Mouse (Mus musculus) yolk sac, embryonic 10.5 days (tissue): Measurements from ENCODE around the gene Ctsd.

ENCODE experiments used
- DNase-seq: peaks from one replicate; pipeline ENCODE4 v3.0.0-alpha.2; 2017; ENCODE audit warnings: low spot score

Gene Ctsd

GRCm38 (mm10) chr7:142400112-142400749 is 12.4 kb upstream of the Ctsd start:
- no peak for DNase-seq

- DNase-seq, result no peak
Observed at GRCm38 (mm10) chr7:142399250-142399649, 11.4 kb upstream of the Ctsd start.

DNA sequence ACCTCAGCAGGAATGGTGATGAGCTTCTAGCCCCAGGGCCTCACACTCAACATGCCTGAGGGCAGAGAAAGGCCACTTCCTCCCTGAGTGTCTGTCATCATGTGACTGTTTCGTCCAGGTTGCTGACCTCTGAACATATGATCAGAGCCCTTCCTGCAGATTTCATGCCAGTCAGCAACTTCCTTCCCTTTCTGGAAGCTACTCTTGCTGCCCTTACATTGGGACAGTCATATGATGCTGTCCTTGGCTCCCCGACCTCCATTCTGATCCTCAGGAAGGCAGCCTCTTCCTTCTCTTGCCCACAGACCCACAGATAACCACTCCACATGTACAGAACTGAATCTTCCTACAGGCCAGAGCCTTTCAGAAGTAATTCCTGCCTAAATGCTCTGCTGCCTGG is 10.2 kb upstream of the Ctsd start:
- DNase-seq, result peak; percentile 43

DNA sequence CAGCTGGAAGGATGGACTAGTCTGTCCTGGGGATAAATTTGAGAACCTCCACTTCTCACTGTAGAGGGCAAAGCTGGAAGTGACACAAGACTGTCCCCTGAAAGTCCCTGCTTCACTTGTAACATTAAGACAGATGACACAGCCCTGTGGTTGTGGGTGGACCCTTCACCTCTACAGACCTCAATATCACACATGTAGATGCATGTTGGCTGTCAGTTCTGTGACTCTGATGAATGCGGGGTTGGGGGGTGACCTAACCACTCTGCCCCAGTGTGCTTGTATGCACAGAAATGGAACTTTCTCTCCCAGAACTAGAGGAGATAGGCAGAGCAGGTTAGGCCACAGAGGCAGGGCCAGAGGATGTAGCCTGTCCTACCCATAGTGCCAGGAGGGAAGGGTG is 8.8 kb upstream of the Ctsd start:
- DNase-seq, result no peak

DNA sequence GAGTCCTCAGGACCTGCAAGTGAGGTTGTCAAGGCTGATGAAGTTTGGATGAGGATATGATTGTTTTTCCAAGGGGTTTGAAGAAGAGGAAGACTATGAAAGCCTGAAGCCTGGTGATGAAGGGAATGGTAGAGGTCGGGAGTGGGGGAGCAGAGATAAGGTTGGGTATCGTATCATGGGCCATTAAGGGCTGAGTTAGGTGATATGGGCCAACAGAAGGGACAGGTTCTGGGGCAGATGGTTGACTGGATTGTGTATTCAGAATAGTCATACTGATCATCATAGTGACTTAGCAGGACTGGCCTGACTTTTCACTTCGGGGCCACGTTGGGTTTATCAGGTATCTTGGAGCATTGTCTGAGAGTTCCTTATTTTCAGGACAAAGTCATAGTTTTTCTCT is 7.6 kb upstream of the Ctsd start:
- DNase-seq, result no peak

DNA sequence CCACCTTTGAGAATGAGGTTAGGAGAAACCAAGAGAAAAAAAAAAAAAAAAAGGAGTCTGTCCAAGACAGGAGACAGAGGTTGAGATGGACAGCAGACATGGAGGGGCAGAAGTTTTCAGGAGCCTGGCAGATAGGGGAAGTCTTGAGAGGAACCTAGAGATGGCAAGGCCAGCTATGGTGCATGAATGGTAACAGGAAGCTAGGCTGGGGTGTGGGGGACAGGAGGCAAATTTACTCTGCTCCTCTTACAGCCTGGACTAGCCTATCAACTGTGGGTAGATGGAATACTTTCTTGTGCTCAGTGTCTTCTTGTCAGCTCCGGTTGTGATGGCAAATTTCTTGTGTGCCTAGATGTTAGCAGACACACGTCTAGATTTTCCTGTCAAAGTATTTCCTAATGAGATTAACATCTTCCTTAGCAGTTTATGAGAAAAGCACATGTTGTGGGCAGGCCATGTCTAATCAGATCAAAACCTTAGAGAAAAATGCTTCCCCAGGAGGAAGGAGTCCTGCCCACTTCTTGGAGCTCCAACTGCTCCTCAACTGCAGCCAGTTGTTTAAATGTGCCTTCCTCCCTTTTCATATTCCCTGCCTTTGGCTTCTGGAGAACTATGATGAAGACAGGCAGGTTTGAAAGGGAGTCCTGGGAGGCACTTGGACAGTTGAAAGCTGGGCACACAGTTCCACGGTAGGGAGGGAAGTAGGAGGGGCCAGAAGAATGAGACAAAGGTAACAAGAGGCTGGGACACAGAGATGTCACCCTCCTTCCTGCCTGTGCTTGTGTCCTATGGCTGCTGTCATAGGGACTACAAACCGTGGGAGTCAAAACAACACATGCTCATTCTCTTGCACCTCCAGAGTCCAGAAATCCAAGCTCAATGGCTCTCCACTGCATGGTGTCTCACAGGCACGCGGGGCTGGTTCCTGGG is 6.7 kb upstream of the Ctsd start:
- DNase-seq, result no peak

DNA sequence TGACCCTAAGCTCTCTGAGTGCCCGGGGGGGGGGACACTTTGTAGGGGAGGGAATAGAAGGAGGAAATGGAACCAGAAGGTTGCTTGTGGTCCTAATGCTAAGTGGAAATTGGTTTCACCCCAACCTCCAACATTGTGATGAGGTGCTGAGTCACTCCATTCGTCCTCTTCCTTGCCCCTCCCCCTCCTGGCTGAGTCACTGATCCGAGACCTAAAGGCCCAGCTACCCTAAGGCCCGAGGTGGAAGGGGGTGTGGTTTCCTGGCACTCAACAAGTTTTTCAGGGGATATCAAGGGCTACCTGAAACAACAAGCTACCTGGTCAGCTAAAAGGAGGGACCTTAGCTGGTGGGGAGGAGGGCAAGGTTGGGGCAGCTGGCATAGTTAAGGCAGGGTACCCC is 5.4 kb upstream of the Ctsd start:
- peak; percentile 42 for DNase-seq

GRCm38 (mm10) chr7:142391609-142392008 is 3.8 kb upstream of the Ctsd start:
- no peak for DNase-seq

- DNase-seq, result no peak
Observed at GRCm38 (mm10) chr7:142391108-142391507, 3.3 kb upstream of the Ctsd start.

- no peak for DNase-seq
Observed at GRCm38 (mm10) chr7:142389961-142390650, 2.3 kb upstream of the Ctsd start.

DNA sequence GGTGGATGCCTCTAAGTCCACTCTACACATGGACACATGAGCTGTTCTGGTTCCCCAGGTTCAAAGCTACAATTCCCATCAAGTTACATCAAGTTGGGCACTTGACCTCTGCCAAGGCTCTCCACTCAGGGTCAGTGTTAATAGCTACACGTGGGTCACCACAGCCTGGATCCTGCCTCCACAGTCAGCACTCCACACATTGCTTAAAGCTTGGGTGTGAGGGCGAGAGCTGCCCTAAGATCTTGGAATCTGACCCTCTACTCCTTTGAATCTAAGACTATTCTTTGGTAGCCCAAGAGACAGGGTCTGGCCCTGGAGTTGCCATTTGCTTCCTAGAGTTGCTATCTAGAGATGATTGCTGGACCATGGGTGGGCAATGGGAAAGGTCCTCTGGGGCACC is 902 bp upstream of the Ctsd start:
- DNase-seq, result no peak

DNA sequence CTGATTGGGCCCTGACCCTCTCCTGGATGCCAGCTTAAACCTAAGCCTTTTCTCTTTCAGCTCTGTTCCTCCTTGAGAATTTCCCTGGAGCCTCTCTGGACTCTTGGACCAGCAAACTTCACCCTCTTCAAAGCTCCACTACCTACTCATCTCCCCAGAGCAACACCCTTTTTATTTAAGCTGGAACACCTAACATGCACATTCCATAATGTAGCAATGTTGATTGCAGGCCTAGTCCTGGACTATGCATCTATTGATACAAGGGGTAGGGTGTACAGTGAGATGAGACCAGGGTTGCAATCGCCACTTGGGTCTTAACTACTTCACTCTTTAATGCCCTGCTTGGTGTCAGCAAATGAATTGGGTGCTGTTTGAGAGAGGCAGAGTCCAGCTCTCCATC is 360 bp upstream of the Ctsd start:
- no peak for DNase-seq

GRCm38 (mm10) chr7:142386621-142387201 is 1.1 kb downstream of the Ctsd start:
- no peak for DNase-seq

GRCm38 (mm10) chr7:142385742-142386403 is 2.0 kb downstream of the Ctsd start:
- DNase-seq, result no peak

DNA sequence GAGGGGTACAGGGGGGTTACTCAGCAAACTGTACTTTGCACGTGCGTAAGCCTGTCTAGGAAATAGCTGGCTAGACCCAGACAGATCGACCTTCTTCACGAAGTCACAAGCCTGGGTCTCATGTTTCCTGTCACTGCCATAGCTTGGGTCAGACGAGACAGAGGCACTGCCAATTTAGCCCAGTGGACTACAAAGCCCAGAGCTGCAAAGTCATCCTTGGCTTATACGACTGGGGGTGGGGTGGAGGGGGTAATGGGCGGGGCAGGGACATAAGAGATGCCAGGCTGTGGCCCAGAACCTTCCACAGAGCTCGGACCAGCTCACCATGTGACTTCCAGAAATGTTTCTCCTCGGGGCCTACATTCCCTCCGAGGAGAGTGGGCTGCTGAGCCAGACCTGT is 3.5 kb downstream of the Ctsd start:
- DNase-seq, result no peak

- no peak for DNase-seq
Observed at GRCm38 (mm10) chr7:142382567-142382966, 5.3 kb downstream of the Ctsd start, which contains the start of gene Gm49369. Gene Gm49369 (minus strand): TSS chr7:142382667.

DNA sequence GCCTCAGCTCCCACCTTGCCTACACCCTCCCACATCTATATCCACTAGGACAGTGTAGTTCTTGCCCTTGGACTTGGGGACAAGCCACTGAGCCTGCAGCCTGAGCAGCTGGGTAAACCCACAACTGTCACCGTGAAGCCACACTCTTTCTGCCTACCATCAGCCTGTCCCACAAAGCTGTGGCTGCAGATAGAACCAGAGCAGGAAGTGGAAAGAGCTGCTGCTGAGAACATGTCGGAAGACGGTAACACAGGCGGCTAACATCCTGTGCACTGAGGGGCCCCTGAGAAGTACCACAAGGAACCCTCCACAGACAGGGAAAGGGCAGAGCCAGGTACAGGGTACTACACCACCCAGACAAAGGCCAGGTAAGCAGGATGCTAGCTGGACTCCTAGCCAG is 6.7 kb downstream of the Ctsd start:
- no peak for DNase-seq

DNA sequence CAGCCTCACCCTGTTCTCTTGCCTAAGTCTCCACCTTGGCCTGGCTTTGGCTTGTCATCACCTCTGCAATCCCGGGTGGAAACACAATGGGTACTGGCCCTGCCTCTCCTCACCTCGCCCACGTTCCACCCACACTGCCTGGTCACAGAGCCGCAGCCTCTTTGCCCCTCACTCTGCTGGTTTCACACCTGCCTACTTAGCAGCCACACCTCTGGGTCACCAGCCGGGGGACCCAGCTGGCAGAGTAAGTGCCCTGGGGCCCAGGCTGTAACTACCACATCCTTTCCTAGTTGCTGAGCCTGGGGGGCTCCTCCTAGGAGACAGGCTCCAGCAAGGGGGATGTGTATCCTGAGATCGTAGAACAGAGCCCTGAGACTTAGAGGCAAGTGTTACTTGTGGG is 8.7 kb downstream of the Ctsd start:
- DNase-seq, result no peak

- DNase-seq, result no peak
Observed at GRCm38 (mm10) chr7:142377233-142377925, 10.5 kb downstream of the Ctsd start.

GRCm38 (mm10) chr7:142376096-142376495 is 11.7 kb downstream of the Ctsd start:
- DNase-seq, result no peak

DNA sequence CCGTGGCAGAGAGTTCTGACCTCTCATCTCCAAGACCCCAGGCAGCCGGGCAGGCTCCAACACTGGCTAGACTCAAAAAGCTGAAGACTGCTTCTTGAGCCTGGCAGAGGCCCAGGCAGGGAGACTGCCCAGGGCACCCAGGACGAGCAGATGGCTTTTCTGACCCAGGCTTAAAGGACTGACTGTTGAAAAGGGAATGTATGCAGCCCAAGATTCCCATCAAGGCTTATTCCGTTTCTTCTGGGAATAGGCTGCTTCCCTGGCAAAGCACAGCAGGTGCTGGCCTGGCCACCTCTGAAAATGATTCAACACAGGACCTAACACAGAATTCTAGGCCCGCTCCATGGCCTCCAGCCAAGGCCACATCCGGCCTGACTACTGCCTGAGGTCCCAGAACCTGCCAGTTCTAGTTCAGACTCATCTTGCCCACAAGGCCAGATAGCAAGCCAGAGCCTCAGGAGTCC is 12.5 kb downstream of the Ctsd start:
- no peak for DNase-seq
